Mouse (Mus musculus) limb, embryonic 10.5 days (tissue): ENCODE measurements around the gene Emilin2. TPM values are rescaled to one million over a fixed set of nuclear protein-coding genes. Genes with fewer than 3 reads are reported as not detected.

ENCODE experiments used
- DNase-seq: peaks from one replicate; pipeline ENCODE4 v3.0.0-alpha.2; 2017; ENCODE audit warnings: low spot score
- H3K27ac ChIP-seq: fragments of 300-500 bp; sonication (generic); 2 replicates; pipeline ENCODE4 v1.5.1; 2016; ENCODE audit warnings: mild to moderate bottlenecking
- H3K27me3 ChIP-seq: fragments of 300-500 bp; sonication (generic); 2 replicates; pipeline ENCODE4 v1.6.1; 2016; ENCODE audit warnings: low read depth, mild to moderate bottlenecking; ENCODE audit not compliant: poor library complexity, severe bottlenecking
- H3K36me3 ChIP-seq: fragments of 300-500 bp; sonication (generic); 2 replicates; pipeline ENCODE4 v1.6.1; 2016; ENCODE audit warnings: mild to moderate bottlenecking, moderate library complexity
- H3K4me1 ChIP-seq: fragments of 300-500 bp; sonication (generic); 2 replicates; pipeline ENCODE4 v1.6.1; 2016
- H3K4me3 ChIP-seq: fragments of 300-500 bp; sonication (generic); 2 replicates; pipeline ENCODE4 v1.5.1; 2016; ENCODE audit warnings: mild to moderate bottlenecking, moderate library complexity
- H3K9me3 ChIP-seq: fragments of 300-500 bp; sonication (generic); replicated peaks from 2 replicates; pipeline ENCODE4 v1.6.1; 2016; ENCODE audit warnings: mild to moderate bottlenecking
- WGBS: fragments of 180-500 bp; shearing (Covaris S2); methylation state at CpG from one replicate; pipeline ENCODE4 v1.1.7; 2016; 5-methylcytosine and 5-hydroxymethylcytosine counted together
- polyA plus RNA-seq: library from polyadenylated mRNA; unstranded; fragments of >200 nt; fragmentation: Nextera tagmentation; extraction: Ambion mirVana; gene quantifications from 2 replicates; pipeline ENCODE4 v1.2.1, GENCODE M21; 2016

The Emilin2 gene
- polyA plus RNA-seq, 1 experiment from 2014 or later, result 30.0 TPM

GRCm38 (mm10) chr17:71291897-71292420 is 19.8 kb downstream of the Emilin2 start:
- no peak overlapping the region for H3K27ac ChIP-seq
- no peak overlapping the region for H3K4me3 ChIP-seq
- H3K36me3 ChIP-seq, result no peaks in the 10 kb centered on the region
- H3K27me3 ChIP-seq, result no peaks in the 10 kb centered on the region
- H3K9me3 ChIP-seq, result no peaks in the 10 kb centered on the region
- peaks cover 14% of the 10 kb centered on the region for H3K4me1 ChIP-seq
- DNase-seq, result no peak
- WGBS, result 94% methylated on average over 6 of the region's 6 CpGs

GRCm38 (mm10) chr17:71290486-71291410 is 21.0 kb downstream of the Emilin2 start:
- Histone ChIP-seq H3K9me3 (no peaks in the 10 kb centered on the region), H3K4me3 (no peak overlapping the region), H3K27ac (no peak overlapping the region), H3K27me3 (no peaks in the 10 kb centered on the region), H3K4me1 (peaks cover 20% of the 10 kb centered on the region), H3K36me3 (no peaks in the 10 kb centered on the region)
- WGBS, result 73% methylated on average over 7 of the region's 7 CpGs
- no peak for DNase-seq

- Histone ChIP-seq H3K4me1 (peaks cover 31% of the 10 kb centered on the region), H3K36me3 (no peaks in the 10 kb centered on the region), H3K27ac (no peak overlapping the region), H3K27me3 (no peaks in the 10 kb centered on the region), H3K4me3 (no peak overlapping the region), H3K9me3 (no peaks in the 10 kb centered on the region)
- WGBS, result 90% methylated on average over 6 of the region's 6 CpGs
- no peak for DNase-seq
Observed at GRCm38 (mm10) chr17:71289572-71290176, 22.1 kb downstream of the Emilin2 start.

GRCm38 (mm10) chr17:71288808-71289548 is 22.8 kb downstream of the Emilin2 start:
- no peaks in the 10 kb centered on the region for H3K36me3 ChIP-seq
- peaks cover 34% of the 10 kb centered on the region for H3K4me1 ChIP-seq
- H3K27me3 ChIP-seq, result no peaks in the 10 kb centered on the region
- no peak for DNase-seq
- no peaks in the 10 kb centered on the region for H3K9me3 ChIP-seq
- H3K4me3 ChIP-seq, result no peak overlapping the region
- no peak overlapping the region for H3K27ac ChIP-seq
- 90% methylated on average over 10 of the region's 10 CpGs for WGBS

- no peaks in the 10 kb centered on the region for H3K9me3 ChIP-seq
- H3K4me1 ChIP-seq, result peaks cover 34% of the 10 kb centered on the region
- no peak overlapping the region for H3K4me3 ChIP-seq
- H3K36me3 ChIP-seq, result no peaks in the 10 kb centered on the region
- WGBS, result 92% methylated on average over 11 of the region's 11 CpGs
- DNase-seq, result no peak
- H3K27ac ChIP-seq, result no peak overlapping the region
- no peaks in the 10 kb centered on the region for H3K27me3 ChIP-seq
Observed at GRCm38 (mm10) chr17:71288145-71288758, 23.5 kb downstream of the Emilin2 start.

- Histone ChIP-seq H3K36me3 (no peaks in the 10 kb centered on the region), H3K4me1 (peaks cover 34% of the 10 kb centered on the region), H3K27ac (no peak overlapping the region), H3K9me3 (no peaks in the 10 kb centered on the region), H3K27me3 (no peaks in the 10 kb centered on the region), H3K4me3 (no peak overlapping the region)
- no peak for DNase-seq
- 95% methylated on average over 7 of the region's 7 CpGs for WGBS
Observed at GRCm38 (mm10) chr17:71287586-71287985, 24.2 kb downstream of the Emilin2 start.

- no peak for DNase-seq
- peaks cover 31% of the 10 kb centered on the region for H3K4me1 ChIP-seq
- H3K27me3 ChIP-seq, result no peaks in the 10 kb centered on the region
- WGBS, result 75% methylated on average over 6 of the region's 6 CpGs
- no peaks in the 10 kb centered on the region for H3K9me3 ChIP-seq
- 0 out of 2 replicates have a peak, but pooled peaks cover 2% of the 10 kb centered on the region for H3K36me3 ChIP-seq
- no peak overlapping the region for H3K4me3 ChIP-seq
- H3K27ac ChIP-seq, result peak overlapping the region; percentile 42
Observed at GRCm38 (mm10) chr17:71285929-71286328, 25.8 kb downstream of the Emilin2 start.

GRCm38 (mm10) chr17:71284890-71285289 is 26.9 kb downstream of the Emilin2 start:
- Histone ChIP-seq H3K4me1 (peaks cover 24% of the 10 kb centered on the region), H3K27ac (peak overlapping the region; percentile 42; the same call in 1 of the 2 replicates), H3K9me3 (no peaks in the 10 kb centered on the region), H3K27me3 (no peaks in the 10 kb centered on the region), H3K4me3 (no peak overlapping the region), H3K36me3 (0 out of 2 replicates have a peak, but pooled peaks cover 2% of the 10 kb centered on the region)
- 58% methylated on average over 6 of the region's 6 CpGs for WGBS
- no peak for DNase-seq

GRCm38 (mm10) chr17:71283237-71283636 is 28.5 kb downstream of the Emilin2 start:
- H3K36me3 ChIP-seq, result peaks cover 11% of the 10 kb centered on the region
- no peak for DNase-seq
- H3K9me3 ChIP-seq, result no peaks in the 10 kb centered on the region
- H3K27me3 ChIP-seq, result no peaks in the 10 kb centered on the region
- peaks cover 24% of the 10 kb centered on the region for H3K4me1 ChIP-seq
- no peak overlapping the region for H3K27ac ChIP-seq
- 95% methylated on average over 4 of the region's 4 CpGs for WGBS
- H3K4me3 ChIP-seq, result no peak overlapping the region

- Histone ChIP-seq H3K36me3 (peaks cover 11% of the 10 kb centered on the region), H3K27me3 (no peaks in the 10 kb centered on the region), H3K9me3 (no peaks in the 10 kb centered on the region), H3K27ac (no peak overlapping the region), H3K4me1 (peaks cover 24% of the 10 kb centered on the region), H3K4me3 (no peak overlapping the region)
- DNase-seq, result no peak
- WGBS, result 93% methylated on average over 9 of the region's 9 CpGs
Observed at GRCm38 (mm10) chr17:71282716-71283115, 29.1 kb downstream of the Emilin2 start.

- Histone ChIP-seq H3K4me1 (no peaks in the 10 kb centered on the region), H3K36me3 (peaks cover 40% of the 10 kb centered on the region), H3K27ac (no peak overlapping the region), H3K4me3 (no peak overlapping the region), H3K27me3 (no peaks in the 10 kb centered on the region), H3K9me3 (no peaks in the 10 kb centered on the region)
- no peak for DNase-seq
- WGBS, result 90% methylated on average over 6 of the region's 6 CpGs
Observed at GRCm38 (mm10) chr17:71277701-71278491, 33.9 kb downstream of the Emilin2 start.

GRCm38 (mm10) chr17:71276771-71277170 is 35.0 kb downstream of the Emilin2 start:
- peaks cover 49% of the 10 kb centered on the region for H3K36me3 ChIP-seq
- no peaks in the 10 kb centered on the region for H3K9me3 ChIP-seq
- H3K4me1 ChIP-seq, result no peaks in the 10 kb centered on the region
- no peak overlapping the region for H3K27ac ChIP-seq
- 91% methylated on average over 10 of the region's 10 CpGs for WGBS
- no peak for DNase-seq
- H3K4me3 ChIP-seq, result no peak overlapping the region
- no peaks in the 10 kb centered on the region for H3K27me3 ChIP-seq
